Mouse (Mus musculus): ENCODE results near the gene Gnptab.

DNA sequence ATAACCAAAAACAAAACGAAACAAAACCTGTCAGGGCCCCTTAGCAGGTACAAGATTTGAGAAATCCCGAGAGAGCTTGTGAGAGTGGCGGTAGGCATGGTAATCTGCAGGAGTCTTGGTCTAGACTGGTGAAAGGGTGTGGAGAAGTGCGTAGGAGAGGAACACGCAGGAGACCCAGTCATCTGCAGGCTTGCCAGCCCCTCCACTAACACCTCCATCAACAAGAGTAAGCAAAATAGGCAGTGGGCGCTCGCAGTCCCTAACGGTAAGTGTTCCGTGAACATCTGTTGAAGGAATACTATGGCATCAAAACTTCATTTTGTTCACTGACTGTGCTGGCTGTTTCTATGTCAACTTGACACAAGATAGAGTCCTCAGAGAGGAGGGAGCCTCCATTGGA, 12.6 kb downstream of the Gnptab start:
- TF ChIP-seq CTCF (conservative IDR thresholded peaks at IDR 0.05; ENCODE audit: low read length), result no peak
- no peak for TF ChIP-seq POU5F1 (IDR thresholded peaks at IDR 0.05; ENCODE audit: borderline replicate concordance, low read length)

Measured in E14TG2a.4 (cell line).